Comparison of ENCODE assay signal across 12 mouse cellular contexts in the genomic region with DNA sequence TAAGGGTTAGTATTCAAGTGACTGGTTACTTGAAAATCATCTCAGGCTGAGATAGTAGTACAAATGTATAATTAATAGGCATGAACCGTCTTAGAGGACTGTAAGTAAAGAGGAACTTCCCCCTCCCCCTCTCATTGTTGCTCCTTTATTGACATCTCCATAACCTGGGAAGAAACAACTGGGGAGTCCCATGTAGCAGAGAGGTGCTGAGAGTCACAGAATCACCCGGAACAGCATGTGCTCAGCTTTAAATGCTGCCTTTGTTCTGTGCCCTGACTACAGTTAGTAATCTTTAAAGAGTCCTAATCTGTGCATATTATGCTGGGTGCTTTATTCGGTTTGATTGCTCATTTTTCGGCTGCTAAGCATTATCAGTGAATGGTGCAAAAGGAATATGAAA.
"Had no signal": no experiment of that assay in that cellular context is flagged by ENCODE, and none has a peak within 500 bp of the region (broad histone marks: within the 10 kb centered on the region; RNA-seq: fewer than 3 reads in every experiment).

No protein-coding gene starts in this region.

- H3K27ac ChIP-seq: intestine, embryonic 15.5 days; limb, embryonic 15.5 days; liver, embryonic 12.5 days; neural tube, embryonic 12.5 days had no signal

- H3K4me3 ChIP-seq: intestine, embryonic 15.5 days; limb, embryonic 15.5 days; liver, embryonic 12.5 days; midbrain, embryonic 12.5 days; neural tube, embryonic 12.5 days had no signal

- H3K4me2 ChIP-seq: intestine, embryonic 15.5 days; limb, embryonic 15.5 days; liver, embryonic 12.5 days; lung, embryonic 14.5 days; midbrain, embryonic 12.5 days; neural tube, embryonic 12.5 days had no signal

- H3K9ac ChIP-seq: intestine, embryonic 15.5 days; limb, embryonic 15.5 days; liver, embryonic 12.5 days; lung, embryonic 14.5 days; midbrain, embryonic 12.5 days; neural tube, embryonic 12.5 days had no signal

- DNase-seq: kidney, adult 18-20 months; kidney, postnatal 14 days; lung, embryonic 14.5 days; lung, postnatal 10 days; lung, postnatal 4 days; spleen, adult 18-20 months; thymus, postnatal 36 days had no signal

- H3K9me3 ChIP-seq: intestine, embryonic 15.5 days; limb, embryonic 15.5 days; liver, embryonic 12.5 days; midbrain, embryonic 12.5 days; neural tube, embryonic 12.5 days had no signal

- H3K36me3 ChIP-seq: intestine, embryonic 15.5 days; limb, embryonic 15.5 days; liver, embryonic 12.5 days; midbrain, embryonic 12.5 days; neural tube, embryonic 12.5 days had no signal

- H3K27me3 ChIP-seq: intestine, embryonic 15.5 days; limb, embryonic 15.5 days; liver, embryonic 12.5 days; midbrain, embryonic 12.5 days; neural tube, embryonic 12.5 days had no signal

- H3K4me1 ChIP-seq: intestine, embryonic 15.5 days; limb, embryonic 15.5 days; liver, embryonic 12.5 days; neural tube, embryonic 12.5 days had no signal

- ATAC-seq: intestine, embryonic 15.5 days; liver, embryonic 12.5 days had no signal
